Mouse (Mus musculus): ENCODE measurements around the gene Klrb1b. TPM values are rescaled to one million over a fixed set of nuclear protein-coding genes. Genes with fewer than 3 reads are reported as not detected.
"Not testable (repeated sequence)": the region's sequence is repeated elsewhere in the genome, so short reads cannot be mapped to it uniquely, and the experiment has no call there.

The Klrb1b gene
- polyA plus RNA-seq, 1 experiment from 2014 or later = 0.80 TPM

DNA sequence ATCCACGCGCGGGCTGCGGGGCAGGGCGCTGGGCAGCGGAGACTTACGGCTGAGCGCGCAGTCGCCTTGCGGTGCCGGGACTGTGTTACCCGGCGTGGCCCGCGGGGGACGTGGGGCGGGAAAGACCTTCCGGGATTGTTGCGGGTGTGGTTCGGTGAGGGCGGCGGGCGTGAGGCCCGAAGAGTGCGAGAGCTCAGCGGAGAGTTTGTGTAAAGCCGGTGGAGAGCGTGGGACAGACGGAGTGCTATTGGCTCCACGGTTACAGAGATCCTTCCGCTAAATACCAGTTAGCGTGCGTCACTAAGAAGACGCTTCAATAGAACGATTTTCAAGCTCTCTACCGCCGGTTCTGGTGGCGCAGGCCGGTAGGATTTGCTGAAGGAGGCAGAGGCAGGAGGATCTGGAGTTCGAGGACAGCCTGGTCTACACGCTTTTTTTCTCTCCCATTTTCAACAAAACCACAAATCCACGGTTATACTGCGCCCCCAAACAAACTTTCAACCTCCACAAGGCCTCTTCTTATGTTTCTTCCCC, 16.9 kb upstream of the Klrb1b start:
- Histone ChIP-seq H3K4me1 (replicated peaks; ENCODE audit: control insufficient read depth, insufficient read depth, low read length) (no peaks in the 10 kb centered on the region), H3K27me3 (replicated peaks; ENCODE audit: control insufficient read depth, insufficient read depth, low read length) (no peaks in the 10 kb centered on the region), H3K36me3 (ENCODE audit: control insufficient read depth, insufficient read depth) (no peaks in the 10 kb centered on the region), H3K9me3 (ENCODE audit: control insufficient read depth) (no peaks in the 10 kb centered on the region), H3K4me3 (ENCODE audit: low read depth, low read length) (peak overlapping the region; percentile 82), H3K27ac (ENCODE audit: low read depth, low read length) (peak overlapping the region; percentile 88), H3K9ac (ENCODE audit: low read depth, low read length) (peak overlapping the region; percentile 78), H3K4me2 (replicated peaks; ENCODE audit: low read depth) (peak overlapping the region; percentile 73)
- peak; percentile 47 for TF ChIP-seq CTCF (IDR thresholded peaks at IDR 0.05; ENCODE audit: low read depth)
- WGBS = under 1% methylated on average over 44 of the region's 44 CpGs
- ATAC-seq = peak; percentile 74

DNA sequence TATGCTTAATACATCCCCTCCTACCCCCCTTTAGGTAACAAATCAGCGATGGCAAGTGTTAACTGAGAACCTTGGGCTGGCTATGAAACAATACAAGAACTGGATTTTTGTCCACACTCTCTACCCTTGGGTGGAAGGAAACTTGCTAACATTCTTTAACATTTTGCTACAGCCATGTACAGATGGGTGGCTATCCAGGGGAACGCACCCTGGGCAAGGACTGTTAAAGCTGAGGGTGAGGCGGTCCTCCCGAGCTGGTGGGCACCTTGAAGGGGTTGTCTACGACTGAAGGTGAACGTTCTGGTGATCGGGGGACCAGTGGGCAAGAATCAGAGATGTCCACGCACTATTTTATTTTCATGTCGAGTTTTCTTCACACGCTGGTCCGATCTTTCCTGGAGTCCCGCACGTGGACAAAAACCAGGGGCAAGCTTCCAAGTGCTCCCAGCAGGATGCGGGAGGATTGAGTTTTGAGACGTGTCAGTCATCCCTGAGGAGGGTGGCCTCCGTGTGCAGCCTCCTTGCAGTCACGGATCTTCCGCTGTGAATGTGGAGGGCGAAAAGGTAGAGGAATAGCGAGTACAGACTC, 16.3 kb upstream of the Klrb1b start:
- Histone ChIP-seq H3K9me3 (ENCODE audit: control insufficient read depth) (no peaks in the 10 kb centered on the region), H3K36me3 (ENCODE audit: control insufficient read depth, insufficient read depth) (no peaks in the 10 kb centered on the region), H3K4me3 (ENCODE audit: low read depth, low read length) (peak overlapping the region; percentile 82), H3K27ac (ENCODE audit: low read depth, low read length) (peak overlapping the region; percentile 88), H3K4me2 (replicated peaks; ENCODE audit: low read depth) (peak overlapping the region; percentile 73), H3K27me3 (replicated peaks; ENCODE audit: control insufficient read depth, insufficient read depth, low read length) (no peaks in the 10 kb centered on the region), H3K9ac (ENCODE audit: low read depth, low read length) (peak overlapping the region; percentile 78), H3K4me1 (replicated peaks; ENCODE audit: control insufficient read depth, insufficient read depth, low read length) (no peaks in the 10 kb centered on the region)
- ATAC-seq = no peak
- WGBS = under 1% methylated on average over 20 of the region's 20 CpGs
- TF ChIP-seq CTCF (IDR thresholded peaks at IDR 0.05; ENCODE audit: low read depth) = no peak

DNA sequence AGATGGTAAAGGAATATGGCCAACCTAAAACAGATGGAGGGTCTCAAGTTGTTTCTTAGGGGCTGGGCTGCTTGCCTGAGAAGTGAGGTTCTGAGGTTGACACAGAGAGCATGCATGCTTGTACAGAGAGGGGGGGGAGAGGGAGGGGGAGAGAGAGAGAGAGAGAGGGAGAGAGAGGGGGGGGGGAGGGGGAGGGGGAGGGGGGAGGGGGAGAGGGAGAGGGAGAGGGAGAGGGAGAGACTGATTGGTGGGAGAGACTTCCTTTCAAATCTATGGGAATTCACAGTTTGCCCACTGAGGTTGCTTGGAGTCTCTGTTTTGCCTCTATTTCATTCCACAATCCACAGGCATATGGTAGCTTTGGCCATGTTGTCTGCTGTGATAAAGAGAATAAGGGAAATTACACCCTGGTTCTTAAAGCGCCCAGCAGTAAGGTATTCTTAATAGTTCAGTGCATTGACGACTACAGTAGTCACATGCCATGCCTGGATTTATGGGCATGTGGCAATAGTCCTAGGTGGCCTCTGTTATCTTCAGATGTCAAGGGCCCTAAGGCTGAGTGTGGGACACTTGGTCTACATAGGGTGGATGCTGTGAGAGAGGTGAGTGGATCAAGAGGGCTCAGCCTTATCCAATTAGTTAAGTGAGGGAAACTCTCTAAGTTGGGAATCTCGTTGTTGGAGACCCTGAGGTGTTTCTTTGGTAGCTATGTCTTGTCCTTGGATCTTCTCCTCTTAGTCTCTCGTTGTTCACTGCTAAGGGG, 15.4 kb upstream of the Klrb1b start:
- Histone ChIP-seq H3K36me3 (ENCODE audit: control insufficient read depth, insufficient read depth) (no peaks in the 10 kb centered on the region), H3K9me3 (ENCODE audit: control insufficient read depth) (no peaks in the 10 kb centered on the region), H3K4me3 (ENCODE audit: low read depth, low read length) (peak overlapping the region; percentile 82), H3K27me3 (replicated peaks; ENCODE audit: control insufficient read depth, insufficient read depth, low read length) (no peaks in the 10 kb centered on the region), H3K9ac (ENCODE audit: low read depth, low read length) (no peak overlapping the region), H3K4me2 (replicated peaks; ENCODE audit: low read depth) (peak overlapping the region; percentile 73), H3K27ac (ENCODE audit: low read depth, low read length) (peak overlapping the region; percentile 88; the same call in 1 of the 2 replicates), H3K4me1 (replicated peaks; ENCODE audit: control insufficient read depth, insufficient read depth, low read length) (no peaks in the 10 kb centered on the region)
- 31% methylated on average over 4 of the region's 4 CpGs for WGBS
- TF ChIP-seq CTCF (IDR thresholded peaks at IDR 0.05; ENCODE audit: low read depth) = no peak
- peak; percentile 12; the same call in 1 of the 2 replicates for ATAC-seq

DNA sequence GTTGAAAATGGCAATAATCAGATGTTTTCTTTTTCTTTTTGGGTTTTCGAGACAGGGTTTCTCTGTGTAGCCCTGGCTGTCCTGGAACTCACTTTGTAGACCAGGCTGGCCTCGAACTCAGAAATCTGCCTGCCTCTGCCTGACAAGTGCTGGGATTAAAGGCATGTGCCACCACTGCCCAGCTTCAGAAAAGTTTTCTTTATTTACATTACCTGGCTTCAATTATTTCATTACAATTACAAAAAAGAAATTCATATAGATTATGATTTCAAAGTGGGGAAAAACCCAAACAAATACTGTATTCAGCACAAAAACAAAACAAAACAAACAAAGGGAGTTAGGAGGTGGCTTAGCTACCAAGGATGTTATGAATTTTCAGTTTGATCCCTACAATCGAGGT, 14.5 kb upstream of the Klrb1b start:
- H3K27ac ChIP-seq (ENCODE audit: low read depth, low read length); H3K9me3 ChIP-seq (ENCODE audit: control insufficient read depth); H3K36me3 ChIP-seq (ENCODE audit: control insufficient read depth, insufficient read depth); H3K4me3 ChIP-seq (ENCODE audit: low read depth, low read length); ATAC-seq; H3K9ac ChIP-seq (ENCODE audit: low read depth, low read length); H3K27me3 ChIP-seq (replicated peaks; ENCODE audit: control insufficient read depth, insufficient read depth, low read length); H3K4me1 ChIP-seq (replicated peaks; ENCODE audit: control insufficient read depth, insufficient read depth, low read length); H3K4me2 ChIP-seq (replicated peaks; ENCODE audit: low read depth): not testable (repeated sequence)
- WGBS = 77% methylated on average over 3 of the region's 3 CpGs

DNA sequence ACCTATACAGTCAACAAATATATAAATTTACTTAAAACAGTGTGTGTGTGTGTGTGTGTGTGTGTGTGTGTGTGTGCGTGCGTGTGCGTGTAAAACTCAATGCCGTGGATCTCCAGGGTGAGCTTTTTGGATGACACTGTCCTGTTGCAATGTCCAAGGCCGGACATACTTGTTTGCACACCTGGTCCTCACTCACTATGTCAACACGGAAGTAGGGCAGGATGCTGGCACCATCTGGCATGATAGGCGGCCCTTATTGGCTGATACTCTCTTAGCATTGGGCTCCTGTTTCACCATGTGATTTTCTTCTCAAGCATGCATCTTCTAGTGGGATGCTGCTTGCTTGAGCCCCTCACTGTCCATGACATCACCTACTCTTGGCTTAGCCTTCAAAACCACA, 13.8 kb upstream of the Klrb1b start:
- no peak for TF ChIP-seq CTCF (IDR thresholded peaks at IDR 0.05; ENCODE audit: low read depth)
- Histone ChIP-seq H3K27me3 (replicated peaks; ENCODE audit: control insufficient read depth, insufficient read depth, low read length) (no peaks in the 10 kb centered on the region), H3K36me3 (ENCODE audit: control insufficient read depth, insufficient read depth) (no peaks in the 10 kb centered on the region), H3K4me3 (ENCODE audit: low read depth, low read length) (peak overlapping the region; percentile 82), H3K27ac (ENCODE audit: low read depth, low read length) (peak overlapping the region; percentile 96), H3K9ac (ENCODE audit: low read depth, low read length) (no peak overlapping the region), H3K4me1 (replicated peaks; ENCODE audit: control insufficient read depth, insufficient read depth, low read length) (no peaks in the 10 kb centered on the region), H3K4me2 (replicated peaks; ENCODE audit: low read depth) (peak overlapping the region; percentile 76), H3K9me3 (ENCODE audit: control insufficient read depth) (no peaks in the 10 kb centered on the region)
- peak; percentile 18; the same call in 1 of the 2 replicates for ATAC-seq
- 49% methylated on average over 7 of the region's 7 CpGs for WGBS

DNA sequence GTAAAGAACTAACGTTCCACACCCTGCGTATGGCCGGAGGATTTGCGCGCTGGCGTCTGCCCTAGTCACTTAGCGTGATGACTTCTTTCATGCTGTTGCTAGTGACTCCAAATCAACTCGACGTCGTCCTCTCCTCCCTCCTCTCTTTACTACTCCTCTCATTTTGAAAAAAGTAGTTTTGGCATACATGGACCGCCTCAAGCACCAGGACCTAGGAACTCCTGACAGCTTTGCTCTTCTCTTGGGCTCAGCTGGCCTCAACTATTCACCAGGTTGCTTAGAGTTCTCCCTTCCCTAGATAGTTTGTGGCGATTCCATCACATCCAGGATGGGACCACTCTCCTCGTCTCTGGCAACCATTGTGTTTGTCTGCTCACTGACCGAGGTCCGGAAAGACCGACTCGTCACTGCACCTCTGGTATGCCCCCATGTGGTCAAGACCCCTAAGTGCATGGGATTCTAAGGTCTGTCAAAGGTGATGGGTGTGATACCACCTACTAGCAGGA, 13.2 kb upstream of the Klrb1b start:
- no peaks in the 10 kb centered on the region for H3K9me3 ChIP-seq (ENCODE audit: control insufficient read depth)
- H3K4me1 ChIP-seq (replicated peaks; ENCODE audit: control insufficient read depth, insufficient read depth, low read length) = no peaks in the 10 kb centered on the region
- peak; percentile 40 for ATAC-seq
- H3K9ac ChIP-seq (ENCODE audit: low read depth, low read length) = peak overlapping the region; percentile 84
- H3K27ac ChIP-seq (ENCODE audit: low read depth, low read length) = peak overlapping the region; percentile 96
- H3K4me2 ChIP-seq (replicated peaks; ENCODE audit: low read depth) = peak overlapping the region; percentile 76
- H3K27me3 ChIP-seq (replicated peaks; ENCODE audit: control insufficient read depth, insufficient read depth, low read length) = no peaks in the 10 kb centered on the region
- H3K36me3 ChIP-seq (ENCODE audit: control insufficient read depth, insufficient read depth) = no peaks in the 10 kb centered on the region
- TF ChIP-seq CTCF (IDR thresholded peaks at IDR 0.05; ENCODE audit: low read depth) = peak; percentile 95
- WGBS = under 1% methylated on average over 17 of the region's 17 CpGs
- peak overlapping the region; percentile 82 for H3K4me3 ChIP-seq (ENCODE audit: low read depth, low read length)

All from intestine, postnatal 0 days (tissue).